13 mouse cellular contexts compared by ENCODE assay signal in genomic region chr12:76589531-76589930, GRCm38 (mm10). TPM values are rescaled to one million over a fixed set of nuclear protein-coding genes. Genes with fewer than 3 reads are reported as not detected.
DNase-seq lines count a peak whose midpoint lies in the region; ATAC-seq lines count a peak whose summit lies in the region.
"Had no signal": no experiment of that assay in that cellular context is flagged by ENCODE, and none has a peak within 500 bp of the region (broad histone marks: within the 10 kb centered on the region; RNA-seq: fewer than 3 reads in every experiment).

No protein-coding gene starts in this region.

- peaks cover 6% of the 10 kb centered on the region; the same call in 1 of the 2 replicates for H3K9me3 ChIP-seq in embryonic facial prominence, embryonic 14.5 days (ENCODE audit: control insufficient read depth, low read length)
- H3K9me3 ChIP-seq in embryonic facial prominence, embryonic 10.5 days = no peaks in the 10 kb centered on the region
- H3K9me3 ChIP-seq: embryonic facial prominence, embryonic 12.5 days; liver, embryonic 12.5 days; midbrain, embryonic 15.5 days had no signal

- DNase-seq in embryonic facial prominence, embryonic 14.5 days (ENCODE audit: low spot score) = peak; percentile 46
- DNase-seq in embryonic facial prominence, embryonic 10.5 days (ENCODE audit: low spot score) = no peak
- DNase-seq in testis, postnatal 10 days (ENCODE audit: low spot score) = peak; percentile 66
- no peak for DNase-seq in testis, postnatal 14 days (ENCODE audit: low spot score)
- DNase-seq in kidney, postnatal 10 days = peak; percentile 58
- no peak for DNase-seq in layer of hippocampus, adult 8-10 months (ENCODE audit: low spot score in 2 of 2)
- DNase-seq in cerebellum, adult 8-10 months = no peak
- no peak for DNase-seq in right cerebral cortex, adult 2 months (ENCODE audit: low spot score in 2 of 2)
- DNase-seq: thymus, postnatal 36 days had no signal

- no peak for ATAC-seq in embryonic facial prominence, embryonic 14.5 days (ENCODE audit: low read depth)
- ATAC-seq: liver, embryonic 12.5 days; midbrain, embryonic 15.5 days had no signal

- H3K27ac ChIP-seq in embryonic facial prominence, embryonic 14.5 days (replicated peaks; ENCODE audit: low read depth, low read length) = no peak overlapping the region
- no peak overlapping the region for H3K27ac ChIP-seq in embryonic facial prominence, embryonic 10.5 days (replicated peaks)
- H3K27ac ChIP-seq: embryonic facial prominence, embryonic 12.5 days; hindbrain, embryonic 14.5 days; liver, embryonic 12.5 days; midbrain, embryonic 15.5 days had no signal

- H3K27me3 ChIP-seq in embryonic facial prominence, embryonic 14.5 days (replicated peaks; ENCODE audit: control insufficient read depth, insufficient read depth, low read length) = no peaks in the 10 kb centered on the region
- H3K27me3 ChIP-seq in embryonic facial prominence, embryonic 10.5 days (replicated peaks; ENCODE audit: low read depth, poor library complexity, severe bottlenecking) = peaks cover 14% of the 10 kb centered on the region
- H3K27me3 ChIP-seq: embryonic facial prominence, embryonic 12.5 days; midbrain, embryonic 15.5 days had no signal

- H3K36me3 ChIP-seq in embryonic facial prominence, embryonic 14.5 days (ENCODE audit: control insufficient read depth, insufficient read depth, low read length) = no peaks in the 10 kb centered on the region
- H3K36me3 ChIP-seq in embryonic facial prominence, embryonic 10.5 days (replicated peaks) = no peaks in the 10 kb centered on the region
- H3K36me3 ChIP-seq: embryonic facial prominence, embryonic 12.5 days; liver, embryonic 12.5 days; midbrain, embryonic 15.5 days had no signal

- H3K4me2 ChIP-seq in embryonic facial prominence, embryonic 14.5 days (ENCODE audit: low read depth, low read length) = no peak overlapping the region
- H3K4me2 ChIP-seq: embryonic facial prominence, embryonic 12.5 days; hindbrain, embryonic 14.5 days; liver, embryonic 12.5 days; midbrain, embryonic 15.5 days had no signal

- H3K9ac ChIP-seq in embryonic facial prominence, embryonic 14.5 days (ENCODE audit: low read depth, low read length) = no peak overlapping the region
- H3K9ac ChIP-seq: embryonic facial prominence, embryonic 12.5 days; hindbrain, embryonic 14.5 days; liver, embryonic 12.5 days; midbrain, embryonic 15.5 days had no signal

- WGBS in embryonic facial prominence, embryonic 14.5 days = 45% methylated on average over 6 of the region's 6 CpGs
- 73% methylated on average over 6 of the region's 6 CpGs for WGBS in embryonic facial prominence, embryonic 10.5 days

- H3K4me3 ChIP-seq in embryonic facial prominence, embryonic 14.5 days (ENCODE audit: low read depth, low read length) = no peak overlapping the region
- H3K4me3 ChIP-seq in embryonic facial prominence, embryonic 10.5 days = no peak overlapping the region
- H3K4me3 ChIP-seq: embryonic facial prominence, embryonic 12.5 days; liver, embryonic 12.5 days; midbrain, embryonic 15.5 days had no signal

- H3K4me1 ChIP-seq in embryonic facial prominence, embryonic 14.5 days (ENCODE audit: control insufficient read depth, insufficient read depth, low read length) = peaks cover 13% of the 10 kb centered on the region
- peaks cover 24% of the 10 kb centered on the region for H3K4me1 ChIP-seq in embryonic facial prominence, embryonic 10.5 days

RNA-seq across cellular contexts. Expression of gene Plekhg3, which starts 58.8 kb away (rescaled TPM):
- polyA plus RNA-seq in embryonic facial prominence, embryonic 14.5 days (2014; fragmentation: Nextera tagmentation; extraction: Ambion mirVana) = 6.3 and 7.3 TPM in 2 replicates
- 3.3 and 3.9 TPM in 2 replicates for polyA plus RNA-seq in embryonic facial prominence, embryonic 10.5 days (2016; fragmentation: Nextera tagmentation; extraction: Ambion mirVana)
- 10 to 100 TPM; 23.4 to 28.6 (median 24.9) TPM for total RNA-seq in layer of hippocampus, adult 8-10 months (2022)

Comparison
In these comparisons a context has a peak if more than half of its experiments do, and no peak if none do; other contexts are left out.
1. DNase-seq: peak in embryonic facial prominence, embryonic 14.5 days (single experiment), testis, postnatal 10 days (single experiment) and kidney, postnatal 10 days (single experiment); none in embryonic facial prominence, embryonic 10.5 days (single experiment), testis, postnatal 14 days (single experiment), layer of hippocampus, adult 8-10 months (0 of 2), cerebellum, adult 8-10 months (single experiment) and right cerebral cortex, adult 2 months (0 of 2).